Mouse (Mus musculus) liver, embryonic 14.5 days (tissue): Measurements from ENCODE around the gene Hnrnpu.

Experiments used
- CTCF ChIP-seq: IDR thresholded peaks from 2 replicates; pipeline ENCODE4 v1.5.1; 2016; ENCODE audit warnings: antibody characterized with exemption, low read depth, control low read depth
- EP300 ChIP-seq: IDR thresholded peaks from 2 replicates; pipeline ENCODE4 v1.6.1; 2016; ENCODE audit warnings: antibody characterized with exemption, low read depth

DNA sequence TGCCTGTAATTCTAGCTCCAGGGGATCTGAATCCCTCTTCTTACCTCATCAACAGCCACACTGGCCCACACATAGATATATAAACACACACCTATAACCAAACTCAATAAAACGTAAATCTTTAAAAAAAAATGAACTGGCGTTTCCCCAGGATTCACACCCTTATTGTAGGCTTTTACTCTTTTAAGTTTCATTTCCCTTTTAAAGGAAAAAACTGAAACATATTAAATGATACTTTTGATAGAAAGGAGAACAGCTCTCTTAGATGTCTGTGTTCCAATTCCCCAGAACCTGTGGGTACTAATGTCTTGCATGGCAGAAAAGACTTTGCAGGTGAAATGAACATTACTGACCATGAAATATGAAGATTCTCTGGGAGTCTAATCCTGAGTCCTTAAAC is 13.2 kb upstream of the Hnrnpu start:
- no peak for TF ChIP-seq CTCF
- TF ChIP-seq EP300 = no peak
